12 mouse cellular contexts compared by ENCODE assay signal in the genomic region with DNA sequence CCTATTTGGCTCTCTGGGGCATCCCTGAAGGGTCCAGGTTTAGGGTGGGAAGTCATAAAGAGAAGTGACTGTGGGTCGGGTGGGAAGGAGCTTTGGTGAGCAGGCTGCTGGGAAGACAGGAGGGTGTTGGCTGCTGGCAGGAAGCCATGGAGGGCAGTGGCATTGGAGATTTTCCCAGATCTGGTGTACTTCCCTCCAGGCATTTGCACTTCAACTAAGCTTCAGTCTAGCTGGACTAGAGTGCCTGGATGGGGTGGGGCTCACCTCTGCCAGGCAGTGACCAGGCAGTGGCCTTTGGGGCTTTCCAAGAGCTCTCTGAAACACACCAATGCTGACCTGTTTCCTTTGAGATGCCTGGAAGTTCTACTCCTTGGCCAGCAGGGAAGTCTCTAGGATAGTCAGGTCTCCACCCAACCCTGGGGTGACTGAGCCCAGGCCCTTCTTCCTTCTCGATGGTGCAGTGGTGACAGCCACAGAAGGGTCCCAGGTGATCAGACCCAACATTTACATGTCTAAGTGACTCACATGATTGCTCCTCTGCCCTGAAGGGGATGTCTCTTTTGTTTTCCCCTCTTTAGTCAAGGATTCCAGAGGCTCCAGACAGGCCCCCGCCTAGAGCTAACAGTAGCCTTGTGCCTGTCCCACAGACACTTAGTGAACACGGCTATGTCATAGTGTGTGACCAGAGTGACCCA. TPM values are rescaled to one million over a fixed set of nuclear protein-coding genes. Genes with fewer than 3 reads are reported as not detected.
DNase-seq lines count a peak whose midpoint lies in the region; TF ChIP-seq lines count a peak whose summit lies in the region.
"Had no signal": no experiment of that assay in that cellular context is flagged by ENCODE, and none has a peak within 500 bp of the region (broad histone marks: within the 10 kb centered on the region; RNA-seq: fewer than 3 reads in every experiment).

No protein-coding gene starts in this region.

- TF ChIP-seq POLR2A in brain, embryonic 14.5 days (IDR thresholded peaks at IDR 0.05; ENCODE audit: borderline replicate concordance, extremely low read depth, insufficient read depth, insufficient read length, poor library complexity, severe bottlenecking): no peak

- H3K9me3 ChIP-seq in limb, embryonic 10.5 days (replicated peaks): no peaks in the 10 kb centered on the region
- H3K9me3 ChIP-seq: liver, embryonic 12.5 days had no signal

- WGBS in limb, embryonic 10.5 days: 76% methylated on average over 4 of the region's 4 CpGs

- H3K36me3 ChIP-seq in limb, embryonic 10.5 days: no peaks in the 10 kb centered on the region
- H3K36me3 ChIP-seq: forebrain, embryonic 10.5 days; liver, embryonic 12.5 days had no signal

- no peaks in the 10 kb centered on the region for H3K27me3 ChIP-seq in limb, embryonic 10.5 days (ENCODE audit: low read depth, poor library complexity, severe bottlenecking)
- H3K27me3 ChIP-seq: liver, embryonic 12.5 days had no signal

- DNase-seq in 3134 (ENCODE audit: extremely low read depth, insufficient read length, low spot score): peak; percentile 63
- DNase-seq in 3T3-L1 (ENCODE audit: low read depth, low spot score): peak; percentile 75
- peak; percentile 30 for DNase-seq in brain, embryonic 14.5 days (ENCODE audit: low read depth)
- DNase-seq in lung, adult 18-20 months: peak; percentile 89 to 93
- DNase-seq in frontal cortex, adult 2 months (ENCODE audit: extremely low spot score in 1 of 2, low spot score in 1 of 2): no peak
- DNase-seq in limb, embryonic 10.5 days (ENCODE audit: low spot score): no peak
- no peak for DNase-seq in layer of hippocampus, adult 9-11 months
- DNase-seq in ovary, postnatal 36 days (ENCODE audit: low spot score): no peak
- DNase-seq: heart, postnatal 14 days; thymus, adult 2 months had no signal

- TF ChIP-seq CTCF in brain, embryonic 14.5 days (IDR thresholded peaks at IDR 0.05; ENCODE audit: borderline replicate concordance, extremely low read depth, insufficient read depth, insufficient read length): no peak

- no peaks in the 10 kb centered on the region for H3K4me1 ChIP-seq in limb, embryonic 10.5 days
- H3K4me1 ChIP-seq: liver, embryonic 12.5 days had no signal

- H3K4me3 ChIP-seq in limb, embryonic 10.5 days: no peak overlapping the region
- H3K4me3 ChIP-seq: forebrain, embryonic 10.5 days; liver, embryonic 12.5 days had no signal

- no peak overlapping the region for H3K27ac ChIP-seq in limb, embryonic 10.5 days
- H3K27ac ChIP-seq: forebrain, embryonic 10.5 days; liver, embryonic 12.5 days had no signal

RNA-seq across cellular contexts. Expression of gene Rasgef1a, which starts 36.7 kb away (rescaled TPM):
- polyA plus RNA-seq in brain, embryonic 14.5 days (2012; rRNA removed): 5.5 and 5.8 TPM in 2 replicates
- 154 and 164 TPM in 2 replicates for polyA plus RNA-seq in frontal cortex, adult 2 months (2012; rRNA removed)
- polyA plus RNA-seq in limb, embryonic 10.5 days (2016; fragmentation: Nextera tagmentation; extraction: Ambion mirVana): not detected in 2 replicates
- polyA plus RNA-seq: liver, embryonic 12.5 days had no signal

Comparison
In these comparisons a context has a peak if more than half of its experiments do, and no peak if none do; other contexts are left out.
1. DNase-seq: peak in 3134 (single experiment), 3T3-L1 (single experiment), brain, embryonic 14.5 days (single experiment) and lung, adult 18-20 months (2 of 2); none in frontal cortex, adult 2 months (0 of 2), limb, embryonic 10.5 days (single experiment), layer of hippocampus, adult 9-11 months (single experiment) and ovary, postnatal 36 days (single experiment).
2. RNA of gene Rasgef1a, which starts 36.7 kb away (polyA plus RNA-seq): 154 to 164 TPM in frontal cortex, adult 2 months; 5.5 to 5.8 TPM in brain, embryonic 14.5 days and not detected in limb, embryonic 10.5 days; every median in the first group is over 10 times any median in the second.